Mouse (Mus musculus): ENCODE results near the gene Ccna1. TPM values are rescaled to one million over a fixed set of nuclear protein-coding genes. Genes with fewer than 3 reads are reported as not detected.
A peak's percentile ranks its signal among the peaks of the same experiment; 100 is the strongest.

The Ccna1 gene
- polyA plus RNA-seq, 1 experiment from 2014 or later, result 0.66 TPM

DNA sequence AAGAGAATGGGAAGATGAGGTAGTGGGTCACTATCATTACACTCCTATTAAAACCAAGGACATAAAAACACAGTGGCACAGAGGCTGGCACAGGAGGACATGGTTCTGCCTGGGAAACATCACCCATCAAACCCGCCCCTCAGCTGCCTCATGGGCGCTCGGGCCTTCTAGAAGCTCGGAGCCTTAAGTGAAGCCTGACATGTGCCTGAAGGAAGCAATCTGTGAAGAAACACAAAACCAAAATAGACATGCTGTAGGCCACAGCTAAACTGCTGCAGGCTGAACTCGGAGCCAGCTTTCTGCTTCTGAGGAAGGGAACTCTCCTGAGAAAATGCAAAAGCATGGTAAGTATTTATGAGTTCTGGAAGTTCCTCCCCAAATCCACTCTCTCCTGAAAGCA lies 31.6 kb upstream of the Ccna1 start:
- H3K4me1 ChIP-seq (replicated peaks), result peaks cover 14% of the 10 kb centered on the region; the same call in 1 of the 2 replicates
- 92% methylated on average over 5 of the region's 5 CpGs for WGBS
- H3K9me3 ChIP-seq, result no peaks in the 10 kb centered on the region
- H3K36me3 ChIP-seq, result no peaks in the 10 kb centered on the region
- H3K9ac ChIP-seq, result no peak overlapping the region
- H3K27ac ChIP-seq (replicated peaks), result no peak overlapping the region
- H3K4me2 ChIP-seq, result no peak overlapping the region
- no peaks in the 10 kb centered on the region for H3K27me3 ChIP-seq
- ATAC-seq (ENCODE audit: low read depth), result no peak
- no peak overlapping the region for H3K4me3 ChIP-seq

DNA sequence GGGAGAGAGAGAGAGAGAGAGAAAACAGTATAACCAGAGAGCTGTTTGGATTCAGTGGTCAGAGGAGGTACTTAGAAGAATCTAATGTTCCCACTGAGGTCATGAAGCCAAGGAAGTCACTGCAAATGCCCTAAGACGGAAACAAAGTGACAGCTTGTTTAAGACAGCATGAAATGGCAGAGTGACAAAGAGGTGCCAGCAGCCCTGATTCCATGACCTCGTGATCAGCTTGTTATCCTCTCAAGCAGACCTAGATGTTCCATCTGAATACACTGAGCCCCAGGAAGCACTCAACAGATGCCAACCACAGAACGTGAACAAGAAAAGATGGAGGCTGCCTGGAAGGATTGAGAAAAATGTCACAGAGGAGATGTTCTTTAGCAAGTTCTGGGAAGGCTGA lies 30.4 kb upstream of the Ccna1 start:
- H3K9ac ChIP-seq, result no peak overlapping the region
- 64% methylated on average over 3 of the region's 3 CpGs for WGBS
- H3K4me1 ChIP-seq (replicated peaks), result peaks cover 14% of the 10 kb centered on the region; the same call in 1 of the 2 replicates
- no peak for ATAC-seq (ENCODE audit: low read depth)
- no peaks in the 10 kb centered on the region for H3K9me3 ChIP-seq
- no peak overlapping the region for H3K4me3 ChIP-seq
- no peak overlapping the region for H3K4me2 ChIP-seq
- no peaks in the 10 kb centered on the region for H3K36me3 ChIP-seq
- H3K27ac ChIP-seq (replicated peaks), result no peak overlapping the region
- H3K27me3 ChIP-seq, result no peaks in the 10 kb centered on the region

DNA sequence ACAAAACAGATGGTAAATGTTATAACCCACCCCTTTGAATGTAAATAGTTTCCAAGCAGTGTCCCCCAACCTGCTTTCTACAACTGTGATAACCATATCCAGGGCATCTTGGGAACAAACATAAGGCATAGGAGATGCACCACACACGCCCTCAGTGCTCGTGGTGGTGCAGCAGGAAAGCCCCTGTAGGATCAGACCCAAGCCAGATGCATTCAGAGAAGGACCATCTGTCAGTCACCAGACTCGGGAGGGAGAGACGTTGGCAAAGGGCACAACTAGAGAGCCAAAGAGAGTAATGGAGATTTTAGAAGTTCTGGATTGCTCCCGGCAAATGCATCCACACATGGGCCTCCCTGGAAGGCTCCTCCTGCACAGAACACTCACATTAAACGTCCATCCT lies 29.5 kb upstream of the Ccna1 start:
- no peaks in the 10 kb centered on the region for H3K9me3 ChIP-seq
- H3K27me3 ChIP-seq, result no peaks in the 10 kb centered on the region
- H3K4me2 ChIP-seq, result no peak overlapping the region
- H3K9ac ChIP-seq, result no peak overlapping the region
- H3K27ac ChIP-seq (replicated peaks), result no peak overlapping the region
- H3K4me3 ChIP-seq, result no peak overlapping the region
- WGBS, result 58% methylated on average over 6 of the region's 6 CpGs
- peaks cover 14% of the 10 kb centered on the region; the same call in 1 of the 2 replicates for H3K4me1 ChIP-seq (replicated peaks)
- no peak for ATAC-seq (ENCODE audit: low read depth)
- no peaks in the 10 kb centered on the region for H3K36me3 ChIP-seq

DNA sequence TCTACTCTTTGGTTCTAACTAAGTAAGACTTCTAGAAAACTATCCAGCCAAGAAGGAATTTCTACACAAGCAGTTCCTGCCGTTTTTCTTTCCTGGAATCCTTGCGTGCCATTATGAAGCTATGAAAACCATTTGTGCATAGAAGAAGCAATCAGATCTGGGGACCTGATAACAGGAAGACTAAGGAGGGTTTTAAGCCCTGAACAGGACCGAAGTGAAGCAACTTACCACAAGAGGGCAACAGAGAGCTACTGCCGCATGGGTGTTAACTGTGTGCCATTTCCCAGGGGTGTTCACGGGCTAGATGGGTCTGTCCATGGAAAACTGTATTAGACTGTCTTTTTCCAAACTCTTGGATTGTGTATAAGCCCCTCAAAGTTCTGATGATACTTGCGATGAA lies 24.8 kb upstream of the Ccna1 start:
- 0 out of 2 replicates have a peak, but pooled peaks have one; percentile 40 for ATAC-seq (ENCODE audit: low read depth)
- H3K9me3 ChIP-seq, result no peaks in the 10 kb centered on the region
- no peak overlapping the region for H3K4me2 ChIP-seq
- H3K27ac ChIP-seq (replicated peaks), result no peak overlapping the region
- H3K27me3 ChIP-seq, result no peaks in the 10 kb centered on the region
- H3K4me1 ChIP-seq (replicated peaks), result peaks cover 31% of the 10 kb centered on the region
- H3K4me3 ChIP-seq, result no peak overlapping the region
- H3K9ac ChIP-seq, result no peak overlapping the region
- 18% methylated on average over 6 of the region's 6 CpGs for WGBS
- H3K36me3 ChIP-seq, result no peaks in the 10 kb centered on the region

DNA sequence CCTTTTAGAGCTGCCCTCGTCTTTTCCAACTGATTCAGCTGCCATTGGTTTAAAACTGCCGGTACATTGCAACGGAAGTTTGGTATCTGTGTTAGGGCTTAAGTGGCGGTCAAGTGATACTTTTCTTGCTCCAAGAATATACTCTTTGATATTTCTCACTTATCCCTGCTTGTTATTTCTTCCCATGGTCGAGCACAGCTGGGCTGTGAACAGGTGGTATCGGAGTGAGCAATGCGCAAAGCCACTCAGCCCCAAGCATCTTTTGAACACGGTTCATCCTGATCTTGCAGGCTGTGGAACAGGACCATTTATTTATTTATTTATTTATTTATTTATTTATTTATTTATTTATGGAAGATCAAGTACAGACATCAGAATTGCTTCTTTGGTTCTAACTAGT lies 24.3 kb upstream of the Ccna1 start:
- Histone ChIP-seq H3K27me3 (no peaks in the 10 kb centered on the region), H3K27ac (replicated peaks) (no peak overlapping the region), H3K9me3 (no peaks in the 10 kb centered on the region), H3K4me3 (no peak overlapping the region), H3K36me3 (no peaks in the 10 kb centered on the region), H3K4me2 (no peak overlapping the region), H3K4me1 (replicated peaks) (peaks cover 28% of the 10 kb centered on the region), H3K9ac (no peak overlapping the region)
- 85% methylated on average over 8 of the region's 8 CpGs for WGBS
- ATAC-seq (ENCODE audit: low read depth), result no peak

DNA sequence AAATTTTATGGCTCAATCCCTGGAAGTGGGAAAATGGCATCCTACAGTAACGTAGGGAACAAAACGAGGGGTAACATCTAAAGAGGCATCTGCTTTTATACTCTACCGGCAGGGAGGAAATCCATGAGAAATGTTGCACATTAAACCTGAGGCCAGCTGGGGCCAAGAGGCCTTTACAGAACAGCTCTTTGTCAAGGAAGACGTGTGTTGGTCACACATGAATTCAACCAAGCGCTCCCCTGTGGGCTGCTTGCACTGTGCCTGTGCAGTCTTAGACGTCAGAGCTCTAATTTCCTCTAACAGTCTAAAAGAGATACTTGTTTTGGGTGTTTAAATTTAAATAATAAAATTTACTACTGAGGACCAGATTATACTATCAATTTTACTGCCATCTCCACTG lies 22.9 kb upstream of the Ccna1 start:
- peaks cover 26% of the 10 kb centered on the region for H3K4me1 ChIP-seq (replicated peaks)
- no peaks in the 10 kb centered on the region for H3K27me3 ChIP-seq
- H3K36me3 ChIP-seq, result no peaks in the 10 kb centered on the region
- no peak overlapping the region for H3K4me2 ChIP-seq
- WGBS, result 14% methylated on average over 6 of the region's 6 CpGs
- no peak overlapping the region for H3K4me3 ChIP-seq
- H3K9me3 ChIP-seq, result no peaks in the 10 kb centered on the region
- ATAC-seq (ENCODE audit: low read depth), result peak; percentile 82
- H3K9ac ChIP-seq, result no peak overlapping the region
- H3K27ac ChIP-seq (replicated peaks), result peak overlapping the region; percentile 53

DNA sequence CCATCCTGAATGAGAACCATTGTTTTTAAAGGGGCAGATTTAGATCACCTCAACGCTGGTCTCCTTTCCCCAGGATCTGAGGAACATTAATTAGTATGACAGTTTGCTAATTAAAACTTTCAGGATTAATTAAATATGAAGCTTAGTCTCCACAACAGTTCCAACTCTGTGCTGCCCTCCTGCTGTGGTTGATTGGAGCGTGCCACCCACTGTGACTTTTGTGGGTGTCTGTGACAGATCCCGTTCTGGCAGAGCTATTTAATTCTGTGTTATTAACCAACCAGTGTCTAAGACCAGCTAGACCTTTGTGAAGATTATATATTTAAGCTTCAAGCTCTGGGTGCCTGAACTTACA lies 20.0 kb upstream of the Ccna1 start:
- H3K36me3 ChIP-seq, result no peaks in the 10 kb centered on the region
- no peak overlapping the region for H3K9ac ChIP-seq
- no peak for ATAC-seq (ENCODE audit: low read depth)
- 38% methylated on average over 3 of the region's 3 CpGs for WGBS
- H3K4me2 ChIP-seq, result no peak overlapping the region
- H3K9me3 ChIP-seq, result no peaks in the 10 kb centered on the region
- H3K4me1 ChIP-seq (replicated peaks), result peaks cover 19% of the 10 kb centered on the region
- H3K27me3 ChIP-seq, result no peaks in the 10 kb centered on the region
- H3K27ac ChIP-seq (replicated peaks), result no peak overlapping the region
- no peak overlapping the region for H3K4me3 ChIP-seq

DNA sequence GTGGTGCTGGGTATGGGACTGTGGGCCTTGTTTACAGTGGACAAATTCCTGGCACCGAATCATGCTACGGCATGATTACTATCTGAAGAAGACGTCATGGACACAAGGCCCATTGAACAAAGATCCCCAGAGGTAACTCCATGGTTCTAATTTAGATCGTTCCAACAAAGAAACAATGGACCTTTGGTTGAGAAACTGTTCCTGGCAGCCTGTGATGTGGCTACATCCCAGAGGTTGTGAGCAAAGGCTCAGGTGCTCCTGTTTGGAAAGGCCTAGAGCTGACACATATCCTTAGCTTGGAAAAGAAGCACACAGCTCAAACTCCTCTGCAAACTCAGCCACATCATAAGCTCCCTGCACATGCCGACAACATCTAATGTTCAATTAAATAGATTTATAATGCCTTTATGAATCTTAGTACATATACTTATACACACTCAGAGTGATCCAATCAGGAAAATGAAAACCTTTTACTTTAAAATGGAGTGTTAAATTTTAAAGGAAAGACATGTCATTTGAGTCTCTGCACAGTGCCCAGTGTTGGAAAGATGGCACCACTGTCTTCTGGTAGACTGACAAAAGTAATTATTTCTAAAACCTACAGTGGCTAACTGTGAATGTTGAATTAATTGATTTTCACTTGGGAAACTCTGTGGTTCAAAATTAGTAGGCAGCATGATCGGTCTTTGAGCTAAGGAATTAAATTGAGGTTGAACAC lies 19.4 kb upstream of the Ccna1 start:
- no peak for ATAC-seq (ENCODE audit: low read depth)
- Histone ChIP-seq H3K27me3 (no peaks in the 10 kb centered on the region), H3K9ac (no peak overlapping the region), H3K4me3 (no peak overlapping the region), H3K9me3 (no peaks in the 10 kb centered on the region), H3K36me3 (no peaks in the 10 kb centered on the region), H3K4me2 (no peak overlapping the region), H3K27ac (replicated peaks) (no peak overlapping the region), H3K4me1 (replicated peaks) (peaks cover 19% of the 10 kb centered on the region)
- WGBS, result 74% methylated on average over 6 of the region's 6 CpGs

DNA sequence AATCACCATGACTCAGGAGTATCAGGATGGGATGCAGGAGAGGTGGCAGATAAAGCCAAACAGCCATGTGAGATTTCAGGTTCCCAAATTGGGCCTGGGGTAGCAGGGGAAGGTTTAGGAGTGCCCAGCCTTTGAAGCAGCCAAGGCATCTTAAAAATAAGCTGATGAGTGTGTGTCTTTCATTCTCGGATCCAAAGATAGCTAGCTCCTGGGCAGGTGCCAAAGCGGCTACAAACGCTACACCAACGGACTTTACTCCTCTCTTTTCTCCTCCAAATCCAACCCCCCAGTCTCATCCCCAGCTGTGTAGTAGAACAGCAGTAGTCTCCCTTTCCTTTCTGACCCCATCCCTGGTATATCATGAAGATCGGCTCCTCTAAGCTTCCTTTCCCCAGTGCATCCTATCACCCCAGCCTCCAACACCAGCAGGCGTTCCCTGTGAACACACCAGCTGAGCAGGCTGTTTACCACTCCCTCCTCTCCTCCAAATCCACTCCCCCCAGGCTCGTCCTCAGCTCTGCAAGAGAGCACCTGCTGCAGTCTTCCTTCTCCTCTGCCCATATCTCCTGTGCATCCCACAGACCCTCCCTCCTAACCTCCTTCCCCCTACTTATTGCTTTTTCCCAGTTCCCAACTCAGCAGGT lies 12.6 kb upstream of the Ccna1 start:
- Histone ChIP-seq H3K4me1 (replicated peaks) (peaks cover 21% of the 10 kb centered on the region), H3K27ac (replicated peaks) (no peak overlapping the region), H3K9me3 (no peaks in the 10 kb centered on the region), H3K9ac (no peak overlapping the region), H3K4me3 (no peak overlapping the region), H3K4me2 (no peak overlapping the region), H3K36me3 (no peaks in the 10 kb centered on the region), H3K27me3 (0 out of 2 replicates have a peak, but pooled peaks cover 1% of the 10 kb centered on the region)
- 39% methylated on average over 7 of the region's 7 CpGs for WGBS
- ATAC-seq (ENCODE audit: low read depth), result no peak

DNA sequence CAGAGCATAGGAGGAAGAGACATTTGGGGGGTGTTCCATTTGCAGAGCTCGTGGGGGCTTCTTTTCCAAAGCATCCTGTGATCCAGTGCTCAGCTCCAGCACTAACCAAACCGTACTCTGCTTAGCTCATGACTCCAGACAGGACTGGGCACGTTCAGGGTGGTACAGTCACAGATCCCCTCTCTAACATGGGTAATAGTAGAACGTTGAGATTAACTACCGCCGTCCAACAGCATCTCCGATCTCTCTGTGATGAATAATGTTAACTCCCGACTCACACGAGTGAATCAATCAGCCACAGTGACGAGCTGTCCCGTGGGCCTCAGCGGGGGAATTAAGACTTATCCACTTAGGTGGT lies 11.3 kb upstream of the Ccna1 start:
- ATAC-seq (ENCODE audit: low read depth), result peak; percentile 34; the same call in 1 of the 2 replicates
- peak overlapping the region; percentile 20; the same call in 1 of the 2 replicates for H3K4me2 ChIP-seq
- H3K9me3 ChIP-seq, result no peaks in the 10 kb centered on the region
- no peak overlapping the region for H3K9ac ChIP-seq
- peak overlapping the region; percentile 64 for H3K27ac ChIP-seq (replicated peaks)
- H3K36me3 ChIP-seq, result no peaks in the 10 kb centered on the region
- peaks cover 25% of the 10 kb centered on the region for H3K4me1 ChIP-seq (replicated peaks)
- H3K27me3 ChIP-seq, result 0 out of 2 replicates have a peak, but pooled peaks cover 3% of the 10 kb centered on the region
- 35% methylated on average over 12 of the region's 12 CpGs for WGBS
- no peak overlapping the region for H3K4me3 ChIP-seq

DNA sequence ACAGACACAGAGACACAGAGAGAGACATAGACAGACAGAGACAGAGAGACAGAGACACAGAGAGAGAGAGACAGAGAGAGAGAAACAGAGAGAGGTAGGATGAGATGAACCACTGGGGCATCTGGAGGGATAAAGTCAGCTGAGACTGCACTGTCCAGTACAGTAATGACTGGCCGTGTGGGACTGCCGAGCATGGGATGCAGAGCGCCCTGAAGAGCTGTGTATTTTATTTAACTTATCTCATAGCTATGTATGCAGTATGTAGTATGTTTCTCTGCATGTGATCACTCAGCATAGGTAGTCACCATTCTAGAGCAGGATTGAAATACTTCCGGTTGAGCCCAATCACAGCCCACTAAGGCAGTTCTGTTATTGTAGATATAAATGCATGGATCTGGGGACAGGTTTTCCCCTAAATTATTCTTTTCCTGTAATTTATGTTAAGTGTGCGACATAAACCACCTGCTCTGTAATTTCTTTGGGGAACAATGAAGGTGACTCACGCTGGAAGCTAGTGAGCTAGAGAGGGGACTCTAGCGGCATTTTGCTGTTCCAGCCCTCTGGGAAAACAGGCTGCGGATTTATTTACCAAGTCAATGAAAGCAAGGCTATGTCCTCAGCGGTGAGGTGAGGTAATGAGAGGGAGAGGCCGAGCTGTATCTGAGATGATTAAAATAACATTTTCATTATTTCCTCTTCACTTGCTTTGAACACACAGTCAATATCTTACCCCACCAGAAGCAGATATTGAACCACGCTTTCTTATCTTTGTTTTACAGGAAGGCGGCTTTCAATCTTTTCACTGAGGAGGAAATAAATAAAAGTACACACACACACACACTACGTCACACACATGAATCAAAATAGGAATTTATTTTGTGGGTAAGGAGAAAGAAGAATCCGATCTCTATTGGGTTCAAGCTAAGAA lies 10.7 kb upstream of the Ccna1 start:
- Histone ChIP-seq H3K9ac (peak overlapping the region; percentile 3; the same call in 1 of the 2 replicates), H3K4me1 (replicated peaks) (peaks cover 25% of the 10 kb centered on the region), H3K4me3 (no peak overlapping the region), H3K27ac (replicated peaks) (peak overlapping the region; percentile 64), H3K4me2 (peak overlapping the region; percentile 20; the same call in 1 of the 2 replicates), H3K36me3 (no peaks in the 10 kb centered on the region), H3K27me3 (0 out of 2 replicates have a peak, but pooled peaks cover 3% of the 10 kb centered on the region), H3K9me3 (no peaks in the 10 kb centered on the region)
- peak; percentile 74; the same call in 1 of the 2 replicates for ATAC-seq (ENCODE audit: low read depth)
- 51% methylated on average over 14 of the region's 14 CpGs for WGBS

DNA sequence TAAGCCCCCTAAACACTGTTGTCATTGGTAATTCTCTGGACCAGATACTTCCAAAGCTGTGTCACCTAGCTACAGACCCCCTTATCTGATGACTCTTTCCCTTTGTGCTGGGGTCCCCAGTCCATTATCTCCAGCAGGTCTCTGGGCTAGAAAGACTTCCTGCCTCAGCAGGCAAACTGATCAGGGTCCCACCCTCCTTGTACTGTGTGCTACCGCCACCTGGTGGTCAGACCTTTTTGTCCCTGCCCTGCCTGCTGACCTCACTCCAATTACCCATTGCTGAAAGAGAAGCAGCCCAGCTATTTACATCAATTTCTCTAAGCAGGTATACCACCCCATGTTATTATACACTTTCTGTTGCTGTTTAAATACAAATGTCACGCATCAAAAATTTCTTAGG lies 9.1 kb upstream of the Ccna1 start:
- Histone ChIP-seq H3K9ac (no peak overlapping the region), H3K27ac (replicated peaks) (no peak overlapping the region), H3K36me3 (no peaks in the 10 kb centered on the region), H3K4me3 (no peak overlapping the region), H3K27me3 (0 out of 2 replicates have a peak, but pooled peaks cover 3% of the 10 kb centered on the region), H3K9me3 (no peaks in the 10 kb centered on the region), H3K4me1 (replicated peaks) (peaks cover 25% of the 10 kb centered on the region), H3K4me2 (no peak overlapping the region)
- 0 out of 2 replicates have a peak, but pooled peaks have one; percentile 30 for ATAC-seq (ENCODE audit: low read depth)
- 11% methylated on average over 2 of the region's 2 CpGs for WGBS
